Mouse (Mus musculus): ENCODE data around the gene Tnk2.
A peak's percentile ranks its signal among the peaks of the same experiment; 100 is the strongest.

Tnk2 gene

DNA sequence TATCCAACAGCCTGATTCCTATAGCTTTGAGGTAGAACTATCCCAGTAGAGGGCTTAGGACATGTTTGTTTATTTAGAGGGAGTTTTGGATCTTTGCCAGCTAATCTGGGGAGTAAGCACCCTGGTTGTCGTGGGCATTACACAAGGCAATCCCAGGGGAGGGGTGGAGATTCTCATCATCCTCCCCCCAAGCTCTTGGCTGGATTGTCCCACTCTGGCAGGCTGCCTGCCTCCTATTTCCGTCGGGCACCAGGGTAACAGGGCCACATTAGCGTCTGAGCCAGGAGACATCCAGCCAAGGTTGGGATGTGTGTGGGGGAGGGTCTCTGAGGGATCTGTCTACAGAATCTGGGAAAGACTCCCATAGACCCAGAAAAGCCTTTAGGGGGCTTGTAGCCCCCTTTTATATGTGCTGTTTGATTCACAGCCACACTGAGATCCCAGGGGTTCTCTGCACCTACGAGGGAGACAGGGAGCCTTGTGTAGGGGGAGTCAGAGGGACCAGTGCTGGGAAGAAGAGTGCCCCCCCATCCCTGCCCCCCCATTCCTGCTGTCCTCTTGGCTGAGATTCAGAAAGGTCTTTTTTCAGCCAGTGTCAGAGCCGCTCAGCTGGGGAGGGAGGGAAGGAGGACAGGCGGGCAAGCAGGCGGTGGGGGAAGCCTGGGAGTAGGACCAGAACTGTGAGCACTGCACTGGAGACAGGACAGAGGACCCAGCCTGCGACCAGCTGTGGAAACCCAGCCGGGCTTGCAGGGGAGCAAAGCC is 17.1 kb downstream of the Tnk2 start:
- DNase-seq: peak; percentile 89

- peak; percentile 64 for DNase-seq
Observed at GRCm38 (mm10) chr16:32661493-32661921, 17.8 kb downstream of the Tnk2 start.

DNA sequence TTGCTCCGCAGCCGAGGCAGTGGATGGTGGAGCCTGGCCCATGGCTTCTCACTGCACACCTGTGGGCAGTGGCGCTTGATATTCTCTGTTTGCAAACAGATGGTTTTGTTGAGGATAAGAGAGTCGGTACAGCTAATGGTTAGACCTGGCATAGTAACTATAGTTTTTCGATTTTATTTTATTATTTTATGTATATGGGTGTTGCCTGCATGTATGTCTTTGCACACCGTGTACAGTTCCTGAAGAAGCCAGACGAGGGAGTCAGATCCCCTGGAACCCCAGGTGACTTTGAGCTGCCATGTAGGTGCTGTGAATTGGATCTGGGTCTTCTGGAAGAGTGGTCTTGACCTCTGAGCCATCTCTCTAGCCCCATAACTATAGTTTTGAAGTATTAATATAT is 18.7 kb downstream of the Tnk2 start:
- DNase-seq: no peak

GRCm38 (mm10) chr16:32663231-32663858 is 19.7 kb downstream of the Tnk2 start:
- DNase-seq: peak; percentile 76

DNA sequence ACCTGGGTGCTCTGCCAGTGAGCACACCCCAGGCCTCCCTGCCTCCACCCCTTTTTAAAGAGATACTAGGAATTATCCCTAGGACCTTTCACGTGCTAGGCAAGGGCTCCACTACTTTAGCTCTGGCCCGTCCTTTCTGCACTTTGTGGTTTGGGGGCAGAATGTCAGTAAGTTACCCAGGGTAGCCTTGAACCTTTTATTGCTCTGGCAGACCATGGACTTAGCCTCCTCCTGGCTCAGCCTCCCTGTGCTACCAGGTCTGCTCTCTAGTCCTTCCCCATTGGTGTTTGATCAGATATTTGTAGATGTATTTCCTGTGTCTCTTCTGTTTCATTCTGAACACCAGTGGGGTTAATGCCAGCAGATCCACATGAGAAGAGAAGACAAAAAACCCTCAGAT is 20.5 kb downstream of the Tnk2 start:
- no peak for DNase-seq

GRCm38 (mm10) chr16:32665851-32666665 is 22.4 kb downstream of the Tnk2 start:
- DNase-seq: peak; percentile 52

- no peak for DNase-seq
Observed at GRCm38 (mm10) chr16:32666671-32667551, 23.2 kb downstream of the Tnk2 start.

GRCm38 (mm10) chr16:32667552-32667872 is 23.8 kb downstream of the Tnk2 start:
- no peak for DNase-seq

DNA sequence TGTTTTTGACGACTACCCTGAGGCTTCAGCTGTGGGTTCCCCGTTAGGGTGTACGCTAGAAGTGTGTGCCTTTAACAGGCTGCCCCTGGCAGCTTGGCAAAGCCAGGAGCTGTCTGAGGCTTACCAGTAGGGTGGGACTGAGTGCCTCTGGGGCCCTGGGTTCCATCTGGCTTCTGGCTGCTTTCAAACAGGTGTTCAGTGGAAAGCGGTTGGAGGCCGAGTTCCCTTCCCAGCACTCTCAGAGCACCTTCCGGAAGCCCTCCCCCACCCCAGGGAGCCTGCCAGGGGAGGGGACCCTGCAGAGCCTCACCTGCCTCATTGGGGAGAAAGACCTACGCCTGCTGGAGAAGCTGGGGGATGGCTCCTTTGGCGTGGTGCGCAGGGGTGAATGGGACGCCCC is 24.4 kb downstream of the Tnk2 start:
- DNase-seq: no peak

GRCm38 (mm10) chr16:32668472-32668871 is 24.8 kb downstream of the Tnk2 start:
- no peak for DNase-seq

- DNase-seq: no peak
Observed at GRCm38 (mm10) chr16:32669243-32669642, 25.6 kb downstream of the Tnk2 start.

GRCm38 (mm10) chr16:32670354-32671124 is 26.9 kb downstream of the Tnk2 start:
- DNase-seq: no peak

GRCm38 (mm10) chr16:32671206-32671887 is 27.7 kb downstream of the Tnk2 start:
- peak; percentile 12 for DNase-seq

DNA sequence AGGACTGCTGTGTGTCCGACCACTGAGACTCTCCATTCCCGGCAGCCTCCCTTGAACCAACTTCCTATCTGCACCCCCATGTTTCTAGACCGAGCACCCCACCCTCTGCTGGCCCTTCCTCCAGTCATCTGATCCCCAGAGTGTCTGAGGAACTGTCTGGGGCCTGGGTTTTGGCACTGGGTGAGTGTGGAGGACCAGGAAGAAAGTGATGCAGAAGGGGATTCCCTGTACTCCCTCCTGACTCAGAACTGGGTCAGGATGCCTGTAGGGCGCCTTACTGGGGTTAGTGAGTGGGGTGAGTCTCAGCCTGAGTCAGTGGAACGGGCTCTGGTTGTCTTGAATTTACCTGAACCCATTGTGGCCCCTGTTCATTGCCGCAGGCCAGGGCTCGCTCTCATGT is 28.6 kb downstream of the Tnk2 start:
- DNase-seq: no peak

DNA sequence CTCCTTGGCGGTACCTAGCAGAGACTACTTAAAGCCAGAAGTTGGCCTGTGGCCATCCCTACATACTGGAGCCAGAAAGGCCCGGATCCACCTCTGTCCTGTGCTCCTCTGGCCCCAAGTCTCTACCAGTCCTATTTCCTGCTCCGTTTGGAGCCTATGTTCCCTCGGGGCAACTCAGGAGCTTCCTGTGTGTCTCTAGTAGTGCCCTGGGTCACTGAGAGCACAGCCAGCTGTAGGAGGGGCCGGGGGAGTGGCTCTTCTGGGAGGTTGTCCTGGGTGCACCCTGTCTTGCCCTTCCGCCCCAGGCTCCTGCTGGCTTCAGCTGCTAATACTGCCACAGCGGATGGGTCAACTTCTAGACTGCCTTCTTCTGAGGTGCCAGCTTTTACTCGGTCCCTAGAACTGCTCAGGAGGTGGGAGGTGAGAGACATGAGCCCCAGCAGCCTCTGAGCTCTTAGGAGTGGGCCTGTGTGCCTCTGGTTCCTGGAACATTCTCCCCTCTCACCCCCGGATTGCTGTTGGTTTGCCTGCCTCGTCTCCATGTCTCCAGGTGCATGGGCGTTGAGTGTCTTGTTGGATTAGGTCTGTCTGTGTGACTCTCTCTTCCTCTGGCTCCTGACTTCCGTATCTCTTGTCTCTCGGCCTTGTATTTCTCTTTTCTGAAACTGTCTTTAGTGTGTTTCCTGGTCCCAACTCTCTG is 29.3 kb downstream of the Tnk2 start:
- DNase-seq: no peak

- DNase-seq: no peak
Observed at GRCm38 (mm10) chr16:32674121-32674740, 30.6 kb downstream of the Tnk2 start.

DNA sequence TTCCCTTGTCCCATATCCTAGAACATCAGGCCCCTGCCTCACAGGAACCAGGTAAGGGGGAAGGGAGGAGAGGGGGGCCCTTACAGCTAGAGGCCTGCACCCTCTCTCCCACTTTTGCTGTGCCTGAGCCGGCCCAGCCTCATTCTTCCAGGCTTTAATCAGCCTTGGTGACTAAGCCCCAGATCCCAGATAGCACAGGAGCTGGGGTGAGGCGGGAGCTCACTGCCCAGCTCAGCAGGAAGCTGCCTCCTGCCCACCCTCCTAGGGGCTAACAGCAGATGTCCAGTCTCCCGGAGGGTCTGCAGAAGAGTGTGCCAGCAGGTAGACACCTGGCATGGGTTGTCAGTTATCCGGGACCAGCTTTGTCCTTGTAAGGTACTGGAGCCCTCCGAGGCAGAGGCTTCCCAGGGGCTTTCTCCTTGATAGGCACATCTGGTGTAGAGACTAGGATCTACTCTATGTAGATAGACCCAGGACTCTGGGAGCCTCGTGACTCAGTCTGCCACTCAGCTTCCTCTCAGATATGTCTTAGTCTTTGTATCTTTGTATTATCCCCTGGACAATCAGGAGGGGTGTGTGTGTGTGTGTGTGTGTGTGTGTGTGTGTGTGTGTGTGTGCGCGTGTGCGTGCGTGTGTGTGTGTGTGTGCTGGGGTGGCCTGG is 33.5 kb downstream of the Tnk2 start:
- DNase-seq: peak; percentile 11

DNA sequence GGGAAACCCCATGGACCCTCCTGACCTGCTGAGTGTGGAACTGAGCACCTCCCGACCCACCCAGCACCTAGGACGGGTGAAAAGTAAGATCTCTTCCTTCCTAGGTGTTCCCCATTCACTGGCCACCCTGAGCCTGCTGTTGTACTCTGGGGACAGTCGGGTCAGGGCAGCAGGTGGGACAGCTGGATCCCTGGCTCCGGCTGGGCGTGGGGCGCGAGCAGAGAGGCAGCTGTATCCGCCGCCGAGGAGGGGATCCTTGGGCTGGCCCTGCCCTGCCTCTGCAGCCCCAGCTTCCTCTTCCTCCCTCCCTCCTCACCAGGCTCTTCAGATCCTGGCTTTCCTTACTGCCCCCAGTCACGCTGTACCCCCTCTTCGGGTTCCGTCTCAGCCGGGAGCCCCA is 34.2 kb downstream of the Tnk2 start:
- peak; percentile 10 for DNase-seq

DNA sequence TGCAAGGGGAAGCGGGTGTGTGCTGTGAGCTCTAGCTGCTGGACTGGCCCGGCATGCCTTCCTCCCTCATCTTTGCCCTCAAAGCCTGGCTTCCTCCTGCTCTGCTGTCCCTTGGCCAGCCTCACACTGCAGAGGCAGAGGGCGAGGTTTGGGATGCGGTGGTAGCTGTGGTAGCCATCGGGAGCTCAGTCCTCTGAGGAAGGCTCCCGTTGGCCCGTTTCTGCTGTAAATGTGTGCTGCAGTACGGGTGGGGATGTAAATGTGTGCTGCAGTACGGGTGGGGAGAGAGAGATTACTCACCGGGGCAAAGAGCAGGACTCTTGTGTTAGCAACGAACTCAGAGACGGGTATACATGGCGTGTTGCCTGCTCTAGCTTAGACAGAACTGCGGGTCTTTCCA is 35.1 kb downstream of the Tnk2 start:
- DNase-seq: no peak

DNA sequence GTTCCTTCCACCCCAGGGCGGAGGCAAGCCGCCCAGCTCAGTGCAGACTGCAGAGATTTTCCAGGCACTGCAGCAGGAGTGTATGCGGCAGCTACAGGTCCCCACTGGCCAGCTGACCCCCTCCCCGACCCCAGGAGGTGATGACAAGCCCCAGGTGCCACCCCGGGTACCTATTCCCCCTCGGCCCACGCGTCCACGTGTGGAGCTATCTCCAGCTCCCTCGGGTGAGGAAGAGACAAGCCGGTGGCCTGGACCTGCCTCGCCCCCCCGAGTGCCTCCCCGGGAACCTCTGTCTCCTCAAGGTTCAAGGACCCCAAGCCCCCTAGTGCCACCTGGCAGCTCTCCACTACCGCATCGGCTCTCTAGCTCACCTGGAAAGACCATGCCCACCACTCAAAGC is 36.3 kb downstream of the Tnk2 start:
- no peak for DNase-seq

Data from cerebellum, adult 9-11 months (tissue).